Mouse (Mus musculus) CD4-positive, CD25-positive, alpha-beta regulatory T cell, adult 2 months (primary cell): ENCODE results near the gene Chd1l.

Experiments used
- DNase-seq: peaks from one replicate; pipeline ENCODE4 v3.0.0-alpha.2; 2012; ENCODE audit warnings: low read depth, low spot score

Chd1l gene

DNA sequence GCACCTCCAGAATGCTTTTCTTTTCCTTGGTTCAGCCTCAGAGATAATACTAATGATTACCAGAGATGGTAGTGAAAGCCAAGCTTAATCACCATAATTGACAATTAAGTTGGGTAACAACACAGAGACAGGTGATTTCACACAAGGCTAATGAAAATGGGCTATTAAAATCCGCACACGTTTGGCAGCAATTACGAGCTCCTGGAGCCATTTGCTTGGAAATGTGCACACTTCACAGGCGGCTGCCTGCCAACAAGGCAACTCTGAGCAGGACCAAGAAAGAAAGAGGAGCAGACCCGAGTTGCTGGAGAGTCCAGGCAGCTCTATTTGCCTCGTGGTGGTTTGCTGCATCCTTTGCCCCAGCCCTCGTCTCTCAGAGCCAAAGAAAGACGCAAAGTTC, 84.5 kb downstream of the Chd1l start:
- DNase-seq: no peak

DNA sequence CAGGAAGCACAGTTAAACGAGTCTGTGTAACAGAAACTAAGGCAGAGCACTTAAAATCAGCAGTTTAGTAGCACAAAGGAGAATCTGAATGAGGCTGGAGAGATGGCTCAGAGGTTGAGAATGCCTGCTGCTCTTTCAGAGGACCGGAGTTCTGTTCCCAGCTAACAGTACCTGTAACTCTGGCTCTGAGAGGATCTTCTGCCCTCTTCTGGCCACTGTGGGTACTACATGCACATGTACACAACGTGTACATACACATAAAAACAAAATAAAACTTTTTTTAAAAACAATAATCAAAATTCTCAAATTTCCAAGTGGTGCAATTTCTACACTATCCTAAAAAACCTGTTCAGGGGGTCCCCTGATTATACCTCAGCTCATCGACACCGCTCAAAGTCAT, 85.2 kb downstream of the Chd1l start:
- DNase-seq: peak; percentile 42

DNA sequence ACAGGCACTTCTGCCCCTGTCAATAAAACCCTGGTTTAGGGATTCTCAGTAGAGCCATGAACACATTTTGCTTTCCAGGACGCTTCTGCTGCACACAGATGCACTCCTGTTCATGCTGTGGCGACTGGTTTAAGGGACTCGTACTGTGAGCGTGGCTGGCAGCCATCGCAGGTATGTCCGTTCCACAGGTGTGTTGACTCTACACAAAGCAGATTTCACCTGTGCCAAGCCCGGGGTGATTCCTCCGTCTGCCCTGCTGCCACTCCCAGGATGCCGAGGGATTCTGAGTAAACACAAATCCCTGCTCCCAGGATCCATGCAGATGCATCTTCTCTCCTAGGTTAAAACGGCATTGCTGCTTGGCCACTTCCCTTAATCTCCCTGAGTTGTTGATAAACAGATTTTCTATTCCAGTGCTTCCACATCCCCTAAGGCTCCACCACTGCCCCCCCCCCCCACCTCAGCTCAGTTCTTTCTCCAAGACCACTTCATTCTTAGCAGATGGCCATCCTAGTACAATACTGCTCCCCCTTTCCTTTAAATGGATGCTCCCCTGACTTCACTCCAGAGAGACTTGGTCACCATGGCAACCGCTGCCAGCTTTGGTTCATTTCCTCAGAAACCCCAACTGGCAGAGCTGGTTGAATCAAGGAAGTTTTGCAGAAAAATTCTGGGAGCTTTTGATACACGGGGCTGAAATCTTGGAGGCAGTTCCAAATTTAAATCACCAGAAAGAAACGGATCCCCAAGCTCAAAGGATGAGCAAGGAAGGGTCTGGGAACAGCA, 87.9 kb downstream of the Chd1l start:
- no peak for DNase-seq

DNA sequence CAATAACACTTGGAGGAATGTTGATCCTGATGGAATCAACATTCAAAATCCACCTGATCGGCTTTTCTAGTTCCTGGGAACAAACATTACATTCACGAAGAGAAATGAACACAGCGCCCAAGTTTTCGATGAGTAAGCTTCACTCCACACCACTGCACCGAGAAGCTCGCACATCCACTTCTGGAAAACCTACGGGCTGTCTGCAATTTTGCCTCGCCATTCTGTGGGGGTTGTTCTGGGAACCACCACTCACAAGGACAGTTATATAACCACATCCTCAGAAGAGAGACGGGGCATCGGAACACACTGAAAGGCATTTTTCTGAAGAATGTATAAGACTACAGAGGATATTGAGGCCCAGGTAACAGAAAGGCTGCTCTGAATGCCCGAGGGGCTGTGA, 90.1 kb downstream of the Chd1l start:
- no peak for DNase-seq

DNA sequence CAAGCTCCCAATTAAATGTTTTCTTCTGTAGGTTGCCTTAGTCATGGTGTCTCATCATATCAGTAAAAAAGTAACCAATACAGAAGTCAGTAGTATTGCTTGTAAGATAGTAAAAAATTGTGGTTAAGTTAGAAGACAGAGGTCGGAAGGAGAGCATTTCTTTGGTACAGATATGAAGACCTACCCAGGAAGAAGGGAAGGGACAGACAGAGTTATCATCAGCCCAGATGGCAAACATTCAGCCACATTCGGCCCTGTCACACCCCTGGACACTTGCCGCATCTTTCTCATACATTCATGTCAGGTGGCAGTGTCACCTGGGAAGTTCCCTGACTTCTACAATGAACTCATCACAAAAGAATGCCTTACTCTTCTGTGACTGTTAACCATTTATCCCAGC, 97.7 kb downstream of the Chd1l start:
- no peak for DNase-seq
